Mouse (Mus musculus) liver, embryonic 14.5 days (tissue): ENCODE data around the gene Ift27.

Source experiments
- CTCF ChIP-seq: IDR thresholded peaks from 2 replicates; pipeline ENCODE4 v1.5.1; 2016; ENCODE audit warnings: antibody characterized with exemption, low read depth, control low read depth
- EP300 ChIP-seq: IDR thresholded peaks from 2 replicates; pipeline ENCODE4 v1.6.1; 2016; ENCODE audit warnings: antibody characterized with exemption, low read depth

GRCm38 (mm10) chr15:78189636-78190035 lies 15.7 kb upstream of the Ift27 start:
- TF ChIP-seq CTCF (no peak), EP300 (no peak)
